Comparison of ENCODE assay signal across 17 mouse cellular contexts in the genomic region with DNA sequence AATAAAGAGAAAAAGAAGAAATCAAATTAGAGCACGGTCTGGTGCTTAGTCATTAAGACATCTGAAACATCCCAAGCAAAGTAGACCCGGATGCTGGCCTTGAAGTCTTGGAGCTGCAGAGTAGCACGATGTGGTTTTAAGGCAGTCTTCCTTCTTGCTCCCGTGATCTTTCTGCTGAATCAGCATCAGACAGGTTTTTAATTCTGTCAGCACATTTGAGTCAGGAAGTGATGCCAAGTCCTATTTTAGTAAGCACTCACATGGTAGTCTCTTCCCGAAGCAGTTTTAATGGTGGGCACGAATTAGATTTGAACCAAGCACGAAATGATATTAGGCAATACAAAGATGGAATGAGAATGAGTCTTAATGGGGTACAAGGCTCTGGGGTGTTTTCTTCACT.
"Had no signal": no experiment of that assay in that cellular context is flagged by ENCODE, and none has a peak within 500 bp of the region (broad histone marks: within the 10 kb centered on the region; RNA-seq: fewer than 3 reads in every experiment).

No protein-coding gene starts in this region.

- H3K36me3 ChIP-seq: liver, embryonic 15.5 days; lung, embryonic 15.5 days; midbrain, embryonic 10.5 days had no signal

- H3K4me1 ChIP-seq: liver, embryonic 15.5 days; lung, embryonic 15.5 days; megakaryocyte, embryonic 14.5 days had no signal

- H3K27ac ChIP-seq: kidney, postnatal 0 days; layer of hippocampus, adult 2 months; liver, embryonic 15.5 days; lung, embryonic 15.5 days; midbrain, embryonic 10.5 days; stomach, postnatal 0 days had no signal

- H3K9ac ChIP-seq: liver, embryonic 15.5 days; lung, embryonic 15.5 days had no signal

- H3K9me3 ChIP-seq: liver, embryonic 15.5 days; lung, embryonic 15.5 days; megakaryocyte, embryonic 14.5 days; midbrain, embryonic 10.5 days had no signal

- H3K4me3 ChIP-seq: layer of hippocampus, adult 2 months; liver, embryonic 15.5 days; lung, embryonic 15.5 days; megakaryocyte, embryonic 14.5 days; midbrain, embryonic 10.5 days had no signal

- DNase-seq: kidney, postnatal 25 days; layer of hippocampus, adult 9-11 months; lung, adult 18-20 months; lung, postnatal 10 days; lung, postnatal 36 days; midbrain, embryonic 14.5 days; thymus, adult 2 months; thymus, postnatal 14 days; thymus, postnatal 4 days had no signal

- H3K4me2 ChIP-seq: liver, embryonic 11.5 days; liver, embryonic 15.5 days; lung, embryonic 15.5 days had no signal

- H3K27me3 ChIP-seq: liver, embryonic 15.5 days; lung, embryonic 15.5 days had no signal
